Mouse (Mus musculus): Measurements from ENCODE around the gene Mosmo.

The Mosmo gene

DNA sequence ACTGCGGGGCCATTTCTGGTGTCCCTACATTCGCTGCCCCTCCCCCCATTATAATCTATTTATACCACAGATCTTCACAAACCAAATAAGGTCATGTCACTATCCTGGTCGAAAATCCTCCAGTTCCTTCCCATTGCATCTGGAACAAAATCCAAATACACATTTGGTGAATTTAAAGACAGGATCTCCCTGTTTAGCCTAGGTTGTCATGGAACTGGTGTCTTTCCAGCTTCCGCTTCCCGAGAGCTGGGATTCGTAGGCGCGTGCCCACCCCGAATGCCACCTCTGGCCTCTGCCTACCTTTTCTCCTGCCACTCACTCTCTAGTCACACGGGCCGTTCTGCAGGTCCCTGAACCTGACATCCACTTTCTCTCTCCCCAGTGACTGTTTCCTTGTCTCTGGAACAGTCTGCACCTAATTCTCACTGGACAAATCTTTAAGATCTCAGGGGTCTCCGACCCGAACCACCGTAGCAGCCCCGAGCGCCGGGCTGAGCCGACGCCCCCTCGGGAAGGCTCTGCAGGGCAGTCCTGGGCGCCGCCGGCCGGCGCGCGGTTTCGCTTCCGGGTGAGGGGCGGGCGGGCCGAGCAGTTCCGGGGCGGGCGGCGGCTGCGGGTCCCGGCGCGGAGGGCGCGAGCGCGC, at the start of gene Mosmo:
TSS of gene Mosmo (plus strand) at position 618 of the 643 bp plus-strand sequence.
- ATAC-seq (ENCODE audit: insufficient number of reproducible peaks, low FRiP score, low TSS enrichment), result peak; percentile 92

DNA sequence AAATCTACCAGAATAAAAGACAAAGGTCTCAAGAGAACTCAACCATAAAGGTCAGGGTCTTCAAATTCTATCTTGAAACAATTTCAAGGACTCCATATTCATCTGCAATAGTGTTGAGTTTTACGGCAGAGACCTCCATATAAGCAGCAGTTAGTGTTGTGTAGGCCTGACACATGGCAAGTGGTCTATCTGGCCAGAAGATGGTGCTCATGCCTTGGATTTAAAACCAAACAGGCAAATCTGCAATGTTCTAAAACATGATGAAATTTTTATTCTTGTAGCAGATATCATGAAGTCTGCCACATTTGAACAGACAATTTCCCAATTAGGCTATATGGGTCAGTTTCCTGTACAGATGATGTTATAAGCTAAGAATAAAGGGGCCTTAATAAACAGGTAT, 44.9 kb upstream of the Mosmo start:
- no peak for ATAC-seq (ENCODE audit: insufficient number of reproducible peaks, low FRiP score, low TSS enrichment)

DNA sequence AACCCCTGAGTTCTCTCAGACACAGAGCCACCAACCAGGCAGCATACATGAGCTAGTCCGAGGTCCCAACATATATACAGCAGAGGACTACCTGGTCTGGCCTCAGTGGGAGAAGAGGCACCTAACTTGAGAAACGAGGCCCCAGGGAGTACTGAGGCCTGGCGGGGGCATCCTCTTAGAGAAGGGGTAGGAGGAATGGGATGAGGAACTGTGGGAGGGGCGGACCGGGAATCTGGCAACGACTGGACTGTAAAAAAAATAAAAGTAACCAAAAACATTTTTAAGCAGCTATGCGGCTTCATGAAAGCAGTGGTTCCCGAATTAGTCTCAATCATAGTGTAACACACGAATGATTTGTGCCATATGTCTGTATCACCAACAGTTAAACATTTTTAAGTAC, 43.1 kb upstream of the Mosmo start:
- ATAC-seq (ENCODE audit: insufficient number of reproducible peaks, low FRiP score, low TSS enrichment), result no peak

DNA sequence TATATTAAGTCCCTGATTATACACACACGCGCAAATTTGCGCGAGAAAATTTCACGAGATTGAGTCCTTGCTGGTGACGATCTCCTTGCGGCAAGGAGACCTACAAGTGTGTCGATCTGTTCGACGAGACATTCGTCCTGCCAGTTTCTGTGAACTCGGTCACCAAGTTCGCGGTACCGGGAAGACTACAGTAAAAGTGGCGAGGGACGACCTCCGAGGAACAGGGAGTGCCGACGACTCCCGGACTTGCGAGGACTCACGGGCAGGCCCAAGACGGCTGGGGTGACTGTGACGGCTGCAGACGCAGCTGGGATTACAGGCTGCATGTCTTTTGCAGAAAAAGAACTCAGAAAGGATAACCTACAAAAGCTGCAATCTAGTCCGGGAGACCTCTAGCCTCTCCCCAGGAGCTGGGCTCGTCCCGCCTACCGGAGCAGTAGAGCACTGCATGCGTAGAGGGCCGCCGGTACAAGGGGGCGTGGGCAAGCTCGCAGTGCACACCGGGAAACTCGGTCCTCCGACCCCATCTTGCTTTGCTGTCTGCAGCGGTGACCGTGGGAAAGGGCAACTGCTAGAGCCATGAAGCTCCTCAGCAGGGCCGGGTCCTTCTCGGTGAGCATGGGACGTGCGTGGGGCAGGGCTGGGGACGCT, 42.6 kb upstream of the Mosmo start, which contains the start of gene Uqcrc2:
TSS of gene Uqcrc2 (plus strand) at position 466 of the 651 bp plus-strand sequence.
- peak; percentile 99 for ATAC-seq (ENCODE audit: insufficient number of reproducible peaks, low FRiP score, low TSS enrichment)

DNA sequence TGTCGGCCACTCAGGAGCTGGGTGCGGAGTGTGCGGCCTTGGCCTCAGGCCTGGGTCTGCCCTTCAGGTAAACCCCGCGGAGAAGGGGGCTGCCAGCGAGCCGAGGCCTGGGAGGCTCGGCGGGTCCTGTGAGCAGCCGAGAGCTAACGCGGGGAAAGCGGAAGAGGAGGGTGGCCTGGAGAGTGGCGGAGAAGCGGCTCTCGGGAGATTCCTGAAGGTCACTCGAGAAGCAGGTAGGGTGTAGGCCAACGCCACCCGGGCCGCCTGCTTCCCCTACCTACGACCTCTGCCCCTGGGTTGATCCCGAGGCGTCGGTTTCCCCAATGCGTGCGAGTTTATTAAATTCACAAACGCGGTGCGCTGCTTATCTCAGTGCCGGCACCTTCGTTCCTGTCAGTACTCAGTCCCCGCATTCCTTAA, 42.0 kb upstream of the Mosmo start:
- ATAC-seq (ENCODE audit: insufficient number of reproducible peaks, low FRiP score, low TSS enrichment), result no peak

DNA sequence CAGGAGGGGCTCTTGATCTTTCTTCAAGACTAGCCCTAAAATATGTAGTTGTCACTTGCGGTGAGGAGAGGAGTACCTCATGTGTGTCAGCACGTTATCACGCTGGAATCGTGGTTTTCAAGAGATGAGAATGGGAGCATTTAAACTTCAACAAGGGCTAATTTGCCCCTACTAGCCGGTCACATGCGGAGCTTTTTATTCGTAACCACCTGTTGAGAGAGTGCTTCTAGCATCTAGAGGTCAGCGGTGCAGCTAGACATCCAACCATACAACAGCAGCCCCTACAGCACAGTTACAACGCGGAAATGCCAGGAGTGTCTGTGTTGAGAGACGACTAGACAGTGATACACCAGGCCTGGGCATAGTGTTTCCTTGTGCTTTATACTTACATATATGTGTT, 41.6 kb upstream of the Mosmo start:
- ATAC-seq (ENCODE audit: insufficient number of reproducible peaks, low FRiP score, low TSS enrichment), result no peak

DNA sequence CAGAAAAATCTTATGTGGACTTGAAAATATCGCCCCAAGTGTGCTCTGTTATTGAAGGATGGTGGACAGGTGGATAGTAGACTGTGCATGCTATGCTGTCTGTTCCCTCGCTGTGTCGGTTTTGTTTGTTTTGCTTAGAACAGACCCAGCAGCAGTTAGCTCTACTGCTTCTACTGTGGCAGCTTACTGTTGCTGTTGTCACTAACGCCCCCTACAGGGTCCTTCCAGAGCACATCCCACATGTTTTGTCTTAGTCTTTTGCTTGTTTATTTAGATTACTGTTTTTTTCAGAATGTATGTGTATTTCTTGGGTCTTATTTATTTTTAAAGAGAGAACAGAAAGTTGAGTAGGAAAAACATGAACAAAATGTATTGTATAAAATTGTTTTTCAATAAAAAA, 34.2 kb upstream of the Mosmo start:
- no peak for ATAC-seq (ENCODE audit: insufficient number of reproducible peaks, low FRiP score, low TSS enrichment)

DNA sequence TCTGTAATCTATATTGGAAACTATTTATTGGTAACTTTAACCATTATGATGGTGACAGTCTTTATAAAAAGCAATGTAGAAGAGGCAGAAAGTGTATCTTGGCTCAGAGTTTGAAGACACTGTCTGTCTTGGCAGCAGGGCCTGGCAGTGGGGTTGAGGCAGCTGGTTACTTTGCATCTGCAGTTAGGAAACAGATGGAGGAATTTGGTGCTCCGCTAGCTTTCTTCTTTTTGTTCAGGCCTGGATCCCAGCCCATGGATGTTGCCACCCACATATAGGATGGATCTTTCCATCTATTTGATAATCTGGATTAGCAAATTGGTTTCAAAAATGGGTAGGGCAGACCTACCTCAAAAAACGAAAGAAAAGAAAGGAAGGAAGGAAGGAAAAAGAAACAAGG, 29.6 kb upstream of the Mosmo start:
- no peak for ATAC-seq (ENCODE audit: insufficient number of reproducible peaks, low FRiP score, low TSS enrichment)

DNA sequence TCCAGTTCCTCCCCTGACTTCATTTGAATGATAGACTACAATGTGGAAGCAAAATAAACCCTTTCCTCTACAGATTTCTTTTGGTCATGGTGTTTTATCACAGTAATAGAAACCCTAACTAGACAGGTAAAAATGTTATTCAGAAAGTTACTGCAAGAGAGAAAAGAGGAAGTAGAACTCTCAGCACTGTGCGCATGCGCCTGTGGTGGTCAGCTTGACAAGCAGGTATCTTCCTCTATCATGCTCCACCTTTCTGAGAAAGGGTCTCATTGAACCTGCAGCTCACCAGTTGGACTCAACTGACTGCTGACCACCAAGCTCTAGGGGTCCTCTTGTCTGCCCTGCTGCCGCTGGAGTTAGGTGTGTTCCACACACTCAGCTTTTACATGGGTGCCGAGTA, 15.3 kb upstream of the Mosmo start:
- ATAC-seq (ENCODE audit: insufficient number of reproducible peaks, low FRiP score, low TSS enrichment), result no peak

DNA sequence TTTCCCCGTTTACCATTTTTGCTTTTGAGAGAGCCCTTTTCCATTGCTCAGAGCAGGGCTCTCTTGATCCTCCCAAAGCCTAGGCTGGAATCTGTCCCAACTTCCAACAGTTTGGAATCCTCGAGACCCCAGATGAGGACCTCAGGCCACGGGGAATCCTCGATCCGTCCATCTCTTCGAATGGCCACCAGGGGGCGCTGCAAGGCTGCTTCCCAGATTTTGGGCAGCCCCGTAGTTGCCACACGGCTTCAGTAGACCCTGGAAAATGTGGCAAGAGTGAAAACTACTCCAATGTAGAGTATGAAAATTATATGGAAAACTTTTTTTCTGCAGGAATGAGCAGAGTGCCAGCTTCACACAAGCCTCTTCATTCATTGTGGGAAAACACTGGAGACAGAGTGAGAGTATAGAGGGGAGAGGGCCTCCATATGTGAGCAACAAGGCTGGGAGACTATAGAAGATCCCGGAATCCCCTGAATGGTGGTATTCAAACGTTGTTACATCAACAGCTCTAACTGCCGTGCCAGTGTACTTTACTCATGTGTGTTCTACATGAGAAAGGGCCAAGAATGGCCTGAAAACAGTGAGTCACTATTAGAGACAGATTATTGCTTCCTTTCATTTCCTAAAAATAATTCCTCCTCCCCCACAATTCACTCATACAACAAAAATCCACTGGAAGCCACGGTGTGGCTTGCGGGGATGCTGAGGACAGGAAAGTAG, 7.1 kb upstream of the Mosmo start, which contains the start of gene Pdzd9:
TSS of gene Pdzd9 (minus strand) at position 191 of the 723 bp plus-strand sequence.
- peak; percentile 36; the same call in 1 of the 2 replicates for ATAC-seq (ENCODE audit: insufficient number of reproducible peaks, low FRiP score, low TSS enrichment)

DNA sequence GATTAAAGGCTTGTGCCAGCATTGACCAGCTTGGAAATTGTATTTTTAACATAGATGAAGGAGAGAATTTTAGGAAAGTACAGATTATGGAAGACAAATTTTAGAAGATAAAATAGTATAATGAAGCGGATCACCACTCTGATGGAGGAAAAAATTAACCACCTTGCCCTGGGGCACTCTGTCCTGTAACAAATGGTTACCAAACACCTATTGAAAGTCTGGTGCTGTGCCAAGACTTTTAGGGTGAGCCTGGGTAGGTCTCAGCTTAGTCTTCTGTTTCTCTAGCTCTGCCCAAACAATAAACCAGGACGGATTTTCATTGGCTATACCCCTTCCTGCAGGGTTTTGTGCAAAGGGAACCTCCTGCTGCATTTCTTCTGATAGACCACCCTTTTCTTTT, 6.1 kb upstream of the Mosmo start:
- ATAC-seq (ENCODE audit: insufficient number of reproducible peaks, low FRiP score, low TSS enrichment), result no peak

DNA sequence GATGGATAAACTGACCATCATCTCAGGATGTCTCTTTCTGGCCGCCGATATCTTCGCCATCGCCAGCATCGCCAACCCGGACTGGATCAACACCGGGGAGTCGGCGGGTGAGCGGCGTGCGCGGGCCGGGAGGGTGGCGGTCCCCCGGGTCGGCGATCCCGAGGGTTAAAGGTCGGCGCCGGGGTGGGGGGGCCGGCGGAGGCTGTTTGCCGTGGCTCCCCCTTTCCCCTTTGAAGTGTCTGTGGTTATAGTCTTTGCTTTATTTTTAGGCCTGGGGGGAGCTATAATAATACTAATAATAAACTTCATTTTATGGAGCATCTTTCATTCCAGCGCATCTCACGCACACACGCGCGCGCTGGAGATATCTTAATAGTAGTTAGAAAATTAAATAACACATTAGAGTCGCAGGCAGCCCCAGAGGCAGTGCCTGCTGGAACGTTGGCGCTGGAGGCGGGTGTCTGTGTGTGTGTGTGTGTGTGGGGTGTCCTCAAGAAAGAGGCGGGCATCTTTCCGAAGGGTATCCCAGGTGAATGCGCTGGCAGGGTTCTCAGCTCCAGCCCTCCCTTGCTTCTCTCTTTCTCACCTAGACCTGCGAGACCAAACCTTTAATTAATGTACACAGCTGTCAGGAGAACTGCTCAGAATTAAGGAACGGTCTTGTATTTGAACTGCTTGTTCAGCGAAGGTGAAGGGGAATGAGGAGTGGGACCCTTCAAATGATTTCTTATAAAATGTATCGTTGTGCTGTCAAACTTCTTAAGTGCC, 530 bp downstream of the Mosmo start:
- 0 out of 2 replicates have a peak, but pooled peaks have one; percentile 26 for ATAC-seq (ENCODE audit: insufficient number of reproducible peaks, low FRiP score, low TSS enrichment)

DNA sequence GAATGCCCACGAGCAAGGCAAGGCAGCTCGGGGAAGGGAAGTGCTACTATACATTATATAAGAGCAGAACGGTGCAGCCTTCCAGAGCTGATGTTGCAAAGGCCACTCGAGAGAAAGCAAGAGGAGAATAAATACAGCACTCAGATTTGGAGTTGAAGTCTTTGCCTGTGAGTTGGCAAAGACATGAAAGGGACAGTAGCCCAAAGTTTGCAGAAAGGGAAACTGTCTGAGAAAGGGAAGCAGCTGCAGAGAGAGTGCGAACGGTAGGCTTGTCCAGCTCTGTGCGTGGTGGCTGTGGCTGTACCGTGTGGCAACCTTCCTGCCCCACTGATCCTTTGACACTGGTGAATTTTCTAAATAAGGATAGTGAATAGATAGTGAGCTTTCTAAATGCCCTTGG, 1.6 kb downstream of the Mosmo start:
- no peak for ATAC-seq (ENCODE audit: insufficient number of reproducible peaks, low FRiP score, low TSS enrichment)

DNA sequence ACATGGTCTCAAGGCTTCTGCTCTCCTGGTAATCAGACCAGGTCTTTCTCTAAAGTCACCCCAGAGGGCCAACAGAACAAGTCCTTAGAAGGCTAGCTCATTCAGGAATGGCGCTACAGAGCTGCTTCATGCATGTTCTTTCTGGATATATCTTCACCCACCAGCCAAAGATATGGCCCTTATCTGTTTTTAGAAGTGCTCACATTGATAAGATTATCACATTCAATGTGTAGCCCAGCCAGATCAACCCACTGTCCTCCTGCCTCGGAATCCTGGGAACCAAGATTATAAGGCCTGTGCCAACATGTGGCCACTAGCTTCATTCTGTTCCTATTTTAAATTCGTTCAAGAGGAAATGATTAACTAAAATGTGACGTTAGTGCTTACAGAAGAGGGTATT, 4.6 kb downstream of the Mosmo start:
- no peak for ATAC-seq (ENCODE audit: insufficient number of reproducible peaks, low FRiP score, low TSS enrichment)

DNA sequence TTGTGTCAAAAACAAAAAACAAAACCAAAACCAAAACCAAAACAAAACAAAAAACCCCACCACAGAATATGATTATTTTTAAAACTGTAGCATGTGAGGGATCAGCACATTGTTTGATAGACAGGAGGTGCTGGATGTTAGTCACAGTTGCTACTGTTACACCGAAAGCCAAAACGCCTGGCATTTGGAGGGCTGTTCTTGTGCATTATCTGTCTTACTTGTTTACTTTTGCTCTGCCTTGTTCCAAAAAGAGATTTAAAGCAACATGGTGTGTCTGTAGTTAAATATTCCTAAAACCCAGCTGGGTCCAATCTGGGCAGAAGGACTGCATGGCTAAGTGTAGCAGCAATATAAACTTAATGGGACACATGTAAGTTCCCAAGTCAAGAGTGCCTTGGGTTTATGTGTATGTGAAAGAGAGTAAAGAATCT, 7.3 kb downstream of the Mosmo start:
- no peak for ATAC-seq (ENCODE audit: insufficient number of reproducible peaks, low FRiP score, low TSS enrichment)

DNA sequence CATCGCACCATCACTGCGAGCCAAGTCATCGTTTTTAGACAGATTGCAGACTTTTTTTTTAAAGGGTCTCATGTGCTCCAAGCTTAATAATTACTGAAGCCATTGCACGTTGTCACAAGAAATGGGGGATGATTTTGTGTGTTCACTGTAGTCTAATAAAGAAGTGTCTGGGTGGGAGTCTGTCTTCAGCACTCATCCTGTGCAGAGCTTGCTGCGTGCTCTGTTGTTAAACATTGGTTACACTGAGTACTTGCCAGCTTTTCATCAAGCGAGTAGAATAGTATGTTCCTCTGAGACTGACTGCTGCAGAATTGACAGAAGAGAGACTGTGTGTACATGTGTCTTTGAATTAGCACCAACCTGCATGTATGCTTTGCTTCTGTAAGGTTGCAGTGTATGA, 7.8 kb downstream of the Mosmo start:
- no peak for ATAC-seq (ENCODE audit: insufficient number of reproducible peaks, low FRiP score, low TSS enrichment)

DNA sequence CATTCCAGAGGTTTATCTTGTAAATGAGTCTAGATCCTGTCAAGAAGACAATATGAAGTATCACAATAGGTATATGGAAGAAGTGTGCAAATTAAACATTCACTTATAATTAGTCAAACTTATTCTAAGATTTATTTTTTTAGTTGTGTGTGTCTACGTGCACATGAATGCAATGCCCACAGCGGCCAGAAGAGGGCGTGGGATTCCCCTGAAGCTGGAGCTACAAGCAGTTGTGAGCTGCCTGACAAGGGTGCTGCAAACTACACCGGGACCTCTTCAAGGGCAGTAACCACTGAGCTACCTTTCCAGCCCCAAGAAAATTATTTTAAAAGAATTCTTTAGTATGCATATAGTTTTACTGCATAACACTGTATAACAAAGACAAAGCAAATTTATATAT, 13.2 kb downstream of the Mosmo start:
- no peak for ATAC-seq (ENCODE audit: insufficient number of reproducible peaks, low FRiP score, low TSS enrichment)

DNA sequence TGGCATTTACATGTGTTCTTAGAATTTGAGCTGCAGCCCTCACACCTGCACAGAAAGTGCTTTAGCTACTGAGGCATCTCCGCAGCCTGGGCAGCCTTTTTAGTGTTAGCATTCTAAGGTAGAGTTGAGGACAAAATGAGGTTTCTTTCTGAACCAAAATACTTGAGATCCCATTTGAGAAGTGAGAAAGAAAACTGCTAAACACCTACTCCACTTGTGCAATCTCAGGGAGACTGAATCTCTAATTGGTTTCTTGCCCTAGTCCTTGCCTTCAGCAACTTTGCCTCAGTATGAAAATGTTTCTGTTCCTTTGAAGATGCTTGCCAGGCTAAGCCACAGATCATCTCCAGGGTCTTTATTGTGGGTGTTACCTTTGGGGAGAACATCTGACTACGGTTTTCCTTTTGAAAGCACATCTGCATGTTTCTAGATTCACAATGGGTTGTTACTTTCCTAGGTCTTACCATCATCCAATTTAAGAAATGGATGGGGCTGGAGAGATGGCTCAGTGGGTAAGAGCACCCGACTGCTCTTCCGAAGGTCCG, 16.5 kb downstream of the Mosmo start:
- no peak for ATAC-seq (ENCODE audit: insufficient number of reproducible peaks, low FRiP score, low TSS enrichment)

DNA sequence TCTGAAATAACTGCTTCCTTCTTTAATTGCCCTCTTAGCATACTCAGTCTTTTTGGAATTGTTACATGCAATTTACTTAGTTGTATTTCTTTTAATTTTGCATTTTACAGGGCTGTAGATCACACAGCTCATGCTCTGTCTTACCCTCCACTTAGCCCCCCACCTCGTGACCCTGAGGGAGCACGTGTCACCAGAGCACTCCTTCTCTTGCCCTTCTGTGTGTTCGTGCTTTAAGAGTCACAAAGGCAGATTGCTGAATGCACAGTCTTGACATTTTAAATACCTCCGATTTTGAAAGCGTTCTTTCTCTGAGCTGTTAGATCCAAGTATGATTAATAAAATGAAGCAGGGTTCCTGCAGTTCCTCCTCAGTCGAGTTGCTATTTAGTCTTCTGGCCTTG, 17.8 kb downstream of the Mosmo start:
- no peak for ATAC-seq (ENCODE audit: insufficient number of reproducible peaks, low FRiP score, low TSS enrichment)

DNA sequence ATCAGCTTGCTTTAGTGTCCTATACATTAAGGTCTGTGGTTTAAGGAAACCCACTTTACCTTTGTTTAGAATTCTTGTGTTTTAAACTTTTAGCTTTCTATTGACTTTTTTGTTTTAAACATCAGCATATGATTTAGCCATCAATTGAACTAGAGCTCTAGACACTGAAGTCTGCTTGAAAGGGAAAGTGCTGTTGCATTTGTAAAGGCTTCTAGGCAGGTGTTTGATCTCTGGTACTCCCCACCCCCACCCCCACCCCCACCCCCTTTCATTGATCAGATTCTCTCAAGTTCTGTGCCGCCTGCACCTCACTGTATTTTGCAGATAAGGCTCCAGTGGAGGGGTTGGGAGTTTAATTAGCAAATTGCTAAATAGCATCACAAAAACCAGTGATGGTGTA, 18.2 kb downstream of the Mosmo start:
- ATAC-seq (ENCODE audit: insufficient number of reproducible peaks, low FRiP score, low TSS enrichment), result no peak

Measured in cerebellum, adult (tissue).